17 mouse cellular contexts compared by ENCODE assay signal in genomic region chr5:42932106-42932505, GRCm38 (mm10).
"Had no signal": no experiment of that assay in that cellular context is flagged by ENCODE, and none has a peak within 500 bp of the region (broad histone marks: within the 10 kb centered on the region; RNA-seq: fewer than 3 reads in every experiment).

No protein-coding gene starts in this region.

- DNase-seq: gastrocnemius, postnatal 14 days; gastrocnemius, postnatal 36 days; heart, adult 18-20 months; heart, postnatal 14 days; heart, postnatal 36 days; kidney, adult 11 months; kidney, adult 2 months; kidney, adult 9 months; kidney, postnatal 10 days; kidney, postnatal 25 days; kidney, postnatal 4 days; layer of hippocampus, postnatal 36 days; left cerebral cortex, postnatal 4 days; lung, adult 18-20 months had no signal

- ATAC-seq: hindbrain, postnatal 0 days; intestine, embryonic 16.5 days; liver, embryonic 12.5 days had no signal
